Mouse (Mus musculus): ENCODE data around the gene 1810043G02Rik. TPM values are rescaled to one million over a fixed set of nuclear protein-coding genes. Genes with fewer than 3 reads are reported as not detected.

1810043G02Rik gene
- total and polyA plus RNA-seq, 3 experiments = 9.3 to 15.6 TPM; not detected in 1

DNA sequence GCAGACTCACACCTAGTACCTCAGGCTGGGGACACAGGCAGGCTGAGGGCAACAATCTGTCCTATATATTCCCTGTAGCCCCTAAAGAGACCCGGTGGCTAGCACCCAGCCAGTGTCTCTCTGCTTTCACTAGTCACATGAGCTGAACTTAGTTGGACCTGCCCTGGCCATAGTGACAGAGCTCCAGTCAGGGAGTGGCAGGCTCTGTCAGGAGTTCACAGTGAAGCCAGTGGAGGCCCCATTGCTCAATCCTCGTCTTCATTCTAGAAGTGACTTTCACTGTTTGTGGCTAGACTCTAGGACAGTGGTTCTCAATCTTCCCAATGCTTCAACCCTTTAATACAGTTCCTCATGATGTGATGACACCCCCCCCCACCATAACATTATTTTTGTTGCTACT is 53.7 kb downstream of the 1810043G02Rik start:
- no peaks in the 10 kb centered on the region for H3K36me3 ChIP-seq (ENCODE audit: control insufficient read depth in 1 of 2, insufficient read depth in 2 of 2, low read length in 2 of 2)
- H3K79me2 ChIP-seq (ENCODE audit: control insufficient read depth, insufficient read depth, low read length, poor library complexity) = no peaks in the 10 kb centered on the region
- no peak overlapping the region for H3K4me3 ChIP-seq (ENCODE audit: control insufficient read depth in 1 of 2, insufficient read depth in 1 of 2, low read depth in 2 of 2, low read length in 2 of 2)
- H3K4me1 ChIP-seq (ENCODE audit: control insufficient read depth in 1 of 2, insufficient read depth in 2 of 2, low read length in 2 of 2) = no peaks in the 10 kb centered on the region
- H3K27me3 ChIP-seq (ENCODE audit: control insufficient read depth in 1 of 2, insufficient read depth in 2 of 2, low read length in 2 of 2) = peaks cover 5% of the 10 kb centered on the region in 2 experiments
- no peaks in the 10 kb centered on the region for H3K9me3 ChIP-seq (replicated peaks; ENCODE audit: insufficient read depth, low read length)
- H3K9ac ChIP-seq (ENCODE audit: control insufficient read depth, low read depth, low read length, poor library complexity, severe bottlenecking) = no peak overlapping the region
- TF ChIP-seq MAX (IDR thresholded peaks at IDR 0.05; ENCODE audit: low read length) = no peak
- no peak for TF ChIP-seq ZNF384 (IDR thresholded peaks at IDR 0.05; ENCODE audit: low read depth, low read length)
- no peak for TF ChIP-seq EP300 (IDR thresholded peaks at IDR 0.05; ENCODE audit: low read depth in 1 of 2, low read length in 2 of 2)
- no peak for TF ChIP-seq UBTF (IDR thresholded peaks at IDR 0.05; ENCODE audit: borderline replicate concordance, insufficient read depth, low read depth, low read length)
- TF ChIP-seq BHLHE40 (IDR thresholded peaks at IDR 0.05; ENCODE audit: borderline replicate concordance, low read depth, low read length) = no peak
- DNase-seq (ENCODE audit: low read depth, low spot score) = no peak
- H3K27ac ChIP-seq (ENCODE audit: control insufficient read depth, low read depth, low read length) = no peak overlapping the region

Other genes starting within 250 kb of the 1810043G02Rik start
- not detected in 2 replicates for gene Gm18596, start 235.9 kb upstream of the 1810043G02Rik start, total RNA-seq (2012; rRNA removed)
- not detected for gene Gm18596, start 235.9 kb upstream of the 1810043G02Rik start, polyA plus RNA-seq (2012; ENCODE audit: insufficient read depth in 1 of 2, insufficient read length in 2 of 2, low read depth in 1 of 2, low replicate concordance in 2 of 2, missing spikeins in 1 of 2)
- not detected in 2 replicates for gene Gm9736, start 227.2 kb upstream of the 1810043G02Rik start, total RNA-seq (2012; rRNA removed)
- gene Gm9736, start 227.2 kb upstream of the 1810043G02Rik start, polyA plus RNA-seq (2012; ENCODE audit: insufficient read depth in 1 of 2, insufficient read length in 2 of 2, low read depth in 1 of 2, low replicate concordance in 2 of 2, missing spikeins in 1 of 2) = not detected
- gene Gm3233, start 218.8 kb upstream of the 1810043G02Rik start, total RNA-seq (2012; rRNA removed) = not detected in 2 replicates
- gene Gm3233, start 218.8 kb upstream of the 1810043G02Rik start, polyA plus RNA-seq (2012; ENCODE audit: insufficient read depth in 1 of 2, insufficient read length in 2 of 2, low read depth in 1 of 2, low replicate concordance in 2 of 2, missing spikeins in 1 of 2) = not detected
- gene Gm3238, start 207.2 kb upstream of the 1810043G02Rik start, total RNA-seq (2012; rRNA removed) = not detected in 2 replicates
- gene Gm3238, start 207.2 kb upstream of the 1810043G02Rik start, polyA plus RNA-seq (2012; ENCODE audit: insufficient read depth in 1 of 2, insufficient read length in 2 of 2, low read depth in 1 of 2, low replicate concordance in 2 of 2, missing spikeins in 1 of 2) = not detected
- gene Gm7138, start 201.6 kb upstream of the 1810043G02Rik start, total RNA-seq (2012; rRNA removed) = not detected in 2 replicates
- not detected for gene Gm7138, start 201.6 kb upstream of the 1810043G02Rik start, polyA plus RNA-seq (2012; ENCODE audit: insufficient read depth in 1 of 2, insufficient read length in 2 of 2, low read depth in 1 of 2, low replicate concordance in 2 of 2, missing spikeins in 1 of 2)
- not detected in 2 replicates for gene Gm3250, start 196.0 kb upstream of the 1810043G02Rik start, total RNA-seq (2012; rRNA removed)
- gene Gm3250, start 196.0 kb upstream of the 1810043G02Rik start, polyA plus RNA-seq (2012; ENCODE audit: insufficient read depth in 1 of 2, insufficient read length in 2 of 2, low read depth in 1 of 2, low replicate concordance in 2 of 2, missing spikeins in 1 of 2) = not detected
- gene Gm7137, start 190.3 kb upstream of the 1810043G02Rik start, total RNA-seq (2012; rRNA removed) = not detected in 2 replicates
- not detected for gene Gm7137, start 190.3 kb upstream of the 1810043G02Rik start, polyA plus RNA-seq (2012; ENCODE audit: insufficient read depth in 1 of 2, insufficient read length in 2 of 2, low read depth in 1 of 2, low replicate concordance in 2 of 2, missing spikeins in 1 of 2)
- gene Gm9639, start 183.4 kb upstream of the 1810043G02Rik start, total RNA-seq (2012; rRNA removed) = not detected in 2 replicates
- gene Gm9639, start 183.4 kb upstream of the 1810043G02Rik start, polyA plus RNA-seq (2012; ENCODE audit: insufficient read depth in 1 of 2, insufficient read length in 2 of 2, low read depth in 1 of 2, low replicate concordance in 2 of 2, missing spikeins in 1 of 2) = not detected
- not detected in 2 replicates for gene Gm19668, start 179.4 kb upstream of the 1810043G02Rik start, total RNA-seq (2012; rRNA removed)
- gene Gm19668, start 179.4 kb upstream of the 1810043G02Rik start, polyA plus RNA-seq (2012; ENCODE audit: insufficient read depth in 1 of 2, insufficient read length in 2 of 2, low read depth in 1 of 2, low replicate concordance in 2 of 2, missing spikeins in 1 of 2) = not detected
- not detected in 2 replicates for gene Gm9507, start 166.7 kb upstream of the 1810043G02Rik start, total RNA-seq (2012; rRNA removed)
- gene Gm9507, start 166.7 kb upstream of the 1810043G02Rik start, polyA plus RNA-seq (2012; ENCODE audit: insufficient read depth in 1 of 2, insufficient read length in 2 of 2, low read depth in 1 of 2, low replicate concordance in 2 of 2, missing spikeins in 1 of 2) = not detected
- gene Gm2696, start 163.8 kb upstream of the 1810043G02Rik start, total RNA-seq (2012; rRNA removed) = not detected in 2 replicates
- gene Gm2696, start 163.8 kb upstream of the 1810043G02Rik start, polyA plus RNA-seq (2012; ENCODE audit: insufficient read depth in 1 of 2, insufficient read length in 2 of 2, low read depth in 1 of 2, low replicate concordance in 2 of 2, missing spikeins in 1 of 2) = not detected
- not detected in 2 replicates for gene Krtap10-4, start 151.4 kb upstream of the 1810043G02Rik start, total RNA-seq (2012; rRNA removed)
- not detected for gene Krtap10-4, start 151.4 kb upstream of the 1810043G02Rik start, polyA plus RNA-seq (2012; ENCODE audit: insufficient read depth in 1 of 2, insufficient read length in 2 of 2, low read depth in 1 of 2, low replicate concordance in 2 of 2, missing spikeins in 1 of 2)
- gene Krtap10-10, start 142.6 kb upstream of the 1810043G02Rik start, total RNA-seq (2012; rRNA removed) = not detected in 2 replicates
- not detected for gene Krtap10-10, start 142.6 kb upstream of the 1810043G02Rik start, polyA plus RNA-seq (2012; ENCODE audit: insufficient read depth in 1 of 2, insufficient read length in 2 of 2, low read depth in 1 of 2, low replicate concordance in 2 of 2, missing spikeins in 1 of 2)
- not detected in 2 replicates for gene Gm36176, start 131.7 kb upstream of the 1810043G02Rik start, total RNA-seq (2012; rRNA removed)
- not detected for gene Gm36176, start 131.7 kb upstream of the 1810043G02Rik start, polyA plus RNA-seq (2012; ENCODE audit: insufficient read depth in 1 of 2, insufficient read length in 2 of 2, low read depth in 1 of 2, low replicate concordance in 2 of 2, missing spikeins in 1 of 2)
- gene Gm10318, start 125.7 kb upstream of the 1810043G02Rik start, total RNA-seq (2012; rRNA removed) = not detected in 2 replicates
- gene Gm10318, start 125.7 kb upstream of the 1810043G02Rik start, polyA plus RNA-seq (2012; ENCODE audit: insufficient read depth in 1 of 2, insufficient read length in 2 of 2, low read depth in 1 of 2, low replicate concordance in 2 of 2, missing spikeins in 1 of 2) = not detected
- gene Gm3285, start 116.5 kb upstream of the 1810043G02Rik start, total RNA-seq (2012; rRNA removed) = not detected in 2 replicates
- not detected for gene Gm3285, start 116.5 kb upstream of the 1810043G02Rik start, polyA plus RNA-seq (2012; ENCODE audit: insufficient read depth in 1 of 2, insufficient read length in 2 of 2, low read depth in 1 of 2, low replicate concordance in 2 of 2, missing spikeins in 1 of 2)
- gene Lrrc3, start 76.0 kb upstream of the 1810043G02Rik start, total RNA-seq (2012; rRNA removed) = 0.10 and 0.15 TPM in 2 replicates
- under 1 TPM in 1 of 2 experiments, not detected in 1; 0.74 TPM for gene Lrrc3, start 76.0 kb upstream of the 1810043G02Rik start, polyA plus RNA-seq (2012; ENCODE audit: insufficient read depth in 1 of 2, insufficient read length in 2 of 2, low read depth in 1 of 2, low replicate concordance in 2 of 2, missing spikeins in 1 of 2)
- gene Trpm2, start 8.0 kb upstream of the 1810043G02Rik start, total RNA-seq (2012; rRNA removed) = 5.7 and 7.8 TPM in 2 replicates
- 10 to 100 TPM in 1 of 2 experiments, not detected in 1; 18.5 TPM for gene Trpm2, start 8.0 kb upstream of the 1810043G02Rik start, polyA plus RNA-seq (2012; ENCODE audit: insufficient read depth in 1 of 2, insufficient read length in 2 of 2, low read depth in 1 of 2, low replicate concordance in 2 of 2, missing spikeins in 1 of 2)
- gene Pfkl, start 31.6 kb downstream of the 1810043G02Rik start, total RNA-seq (2012; rRNA removed) = 84.8 and 165 TPM in 2 replicates
- 100 to 1,000 TPM in 1 of 2 experiments, not detected in 1; 267 TPM for gene Pfkl, start 31.6 kb downstream of the 1810043G02Rik start, polyA plus RNA-seq (2012; ENCODE audit: insufficient read depth in 1 of 2, insufficient read length in 2 of 2, low read depth in 1 of 2, low replicate concordance in 2 of 2, missing spikeins in 1 of 2)
- not detected in 2 replicates for gene Dnmt3l, start 63.4 kb downstream of the 1810043G02Rik start, total RNA-seq (2012; rRNA removed)
- not detected for gene Dnmt3l, start 63.4 kb downstream of the 1810043G02Rik start, polyA plus RNA-seq (2012; ENCODE audit: insufficient read depth in 1 of 2, insufficient read length in 2 of 2, low read depth in 1 of 2, low replicate concordance in 2 of 2, missing spikeins in 1 of 2)
- not detected in 2 replicates for gene Aire, start 65.1 kb downstream of the 1810043G02Rik start, total RNA-seq (2012; rRNA removed)
- under 1 TPM in 1 of 2 experiments, not detected in 1; 0.17 TPM for gene Aire, start 65.1 kb downstream of the 1810043G02Rik start, polyA plus RNA-seq (2012; ENCODE audit: insufficient read depth in 1 of 2, insufficient read length in 2 of 2, low read depth in 1 of 2, low replicate concordance in 2 of 2, missing spikeins in 1 of 2)
- not detected in 2 replicates for gene Icosl, start 90.8 kb downstream of the 1810043G02Rik start, total RNA-seq (2012; rRNA removed)
- gene Icosl, start 90.8 kb downstream of the 1810043G02Rik start, polyA plus RNA-seq (2012; ENCODE audit: insufficient read depth in 1 of 2, insufficient read length in 2 of 2, low read depth in 1 of 2, low replicate concordance in 2 of 2, missing spikeins in 1 of 2) = not detected
- gene D10Jhu81e, start 191.3 kb downstream of the 1810043G02Rik start, total RNA-seq (2012; rRNA removed) = 44.8 and 50.6 TPM in 2 replicates
- gene D10Jhu81e, start 191.3 kb downstream of the 1810043G02Rik start, polyA plus RNA-seq (2012; ENCODE audit: insufficient read depth in 1 of 2, insufficient read length in 2 of 2, low read depth in 1 of 2, low replicate concordance in 2 of 2, missing spikeins in 1 of 2) = 10 to 100 TPM in 1 of 2 experiments, not detected in 1; 57.4 TPM
- gene Pwp2, start 206.6 kb downstream of the 1810043G02Rik start, total RNA-seq (2012; rRNA removed) = 73.8 and 91.5 TPM in 2 replicates
- gene Pwp2, start 206.6 kb downstream of the 1810043G02Rik start, polyA plus RNA-seq (2012; ENCODE audit: insufficient read depth in 1 of 2, insufficient read length in 2 of 2, low read depth in 1 of 2, low replicate concordance in 2 of 2, missing spikeins in 1 of 2) = 10 to 100 TPM; 49.6 to 62.4 TPM